Mouse (Mus musculus): ENCODE measurements around the gene Ntrk1. TPM values are rescaled to one million over a fixed set of nuclear protein-coding genes. Genes with fewer than 3 reads are reported as not detected.

Ntrk1 gene
- total and polyA plus RNA-seq, 3 experiments = 0.47 to 1.6 (median 0.55) TPM

- Histone ChIP-seq H3K4me3 (replicated peaks in 1 of 3; ENCODE audit: low read depth in 2 of 3, low read length in 2 of 3, poor library complexity in 1 of 3) (no peak overlapping the region), H3K9me3 (replicated peaks; ENCODE audit: low read length) (no peaks in the 10 kb centered on the region), H3K79me2 (replicated peaks; ENCODE audit: control insufficient read depth, extremely low read depth, insufficient read depth, poor library complexity, severe bottlenecking) (no peaks in the 10 kb centered on the region), H3K4me2 (ENCODE audit: insufficient read depth, low read depth, poor library complexity, severe bottlenecking) (no peak overlapping the region), H3K27me3 (replicated peaks) (peaks cover 30% of the 10 kb centered on the region), H3K36me3 (replicated peaks in 1 of 2; ENCODE audit: control insufficient read depth in 1 of 2, insufficient read depth in 1 of 2, low read length in 1 of 2) (no peaks in the 10 kb centered on the region), H3K4me1 (ENCODE audit: control insufficient read depth in 1 of 2, insufficient read depth in 2 of 2) (peaks cover 8 to 35% of the 10 kb centered on the region in 2 experiments), H3K27ac (ENCODE audit: insufficient read depth, low read depth) (no peak overlapping the region), H3K9ac (ENCODE audit: insufficient read depth, low read depth) (no peak overlapping the region)
- TF ChIP-seq TCF12 (IDR thresholded peaks at IDR 0.05; ENCODE audit: low read depth, low read length) (no peak), E2F4 (IDR thresholded peaks at IDR 0.05; ENCODE audit: insufficient replicate concordance, low read depth, low read length) (no peak), RAD21 (IDR thresholded peaks at IDR 0.05; ENCODE audit: low read depth, low read length) (no peak), CHD1 (IDR thresholded peaks at IDR 0.05; ENCODE audit: low read depth, low read length) (no peak), BHLHE40 (IDR thresholded peaks at IDR 0.05; ENCODE audit: low read depth, low read length) (no peak), MAFK (IDR thresholded peaks at IDR 0.05; ENCODE audit: insufficient replicate concordance, low read length) (no peak), RCOR1 (conservative IDR thresholded peaks at IDR 0.05; ENCODE audit: low read depth, low read length) (no peak), MAX (IDR thresholded peaks at IDR 0.05; ENCODE audit: low read length) (no peak), ZMIZ1 (IDR thresholded peaks at IDR 0.05; ENCODE audit: low read depth, low read length) (no peak), MXI1 (IDR thresholded peaks at IDR 0.05; ENCODE audit: low read depth, low read length) (no peak)
- DNase-seq (ENCODE audit: extremely low read depth) = no peak
- in situ Hi-C loops (cut with MboI; ENCODE audit: low pct_ligation_motif_present, low pct_unique_long_range_greater_than_20kb, low sequenced_read_pairs) = no loop called here
- dilution Hi-C loops (cut with MboI; ENCODE audit: extremely low pct_ligation_motif_present, extremely low pct_unique_long_range_greater_than_20kb, low sequenced_read_pairs) = no loop called here
These were observed 28.7 kb downstream of the Ntrk1 start for GRCm38 (mm10) chr3:87766284-87766667.

GRCm38 (mm10) chr3:87765631-87766283 lies 29.2 kb downstream of the Ntrk1 start:
- in situ Hi-C loops (cut with MboI; ENCODE audit: low pct_ligation_motif_present, low pct_unique_long_range_greater_than_20kb, low sequenced_read_pairs) = no loop called here
- H3K9ac ChIP-seq (ENCODE audit: insufficient read depth, low read depth) = no peak overlapping the region
- no peak for DNase-seq (ENCODE audit: extremely low read depth)
- H3K27ac ChIP-seq (ENCODE audit: insufficient read depth, low read depth) = no peak overlapping the region
- H3K4me3 ChIP-seq (replicated peaks in 1 of 3; ENCODE audit: low read depth in 2 of 3, low read length in 2 of 3, poor library complexity in 1 of 3) = no peak overlapping the region
- H3K9me3 ChIP-seq (replicated peaks; ENCODE audit: low read length) = no peaks in the 10 kb centered on the region
- H3K27me3 ChIP-seq (replicated peaks) = peaks cover 26% of the 10 kb centered on the region
- no peak overlapping the region for H3K4me2 ChIP-seq (ENCODE audit: insufficient read depth, low read depth, poor library complexity, severe bottlenecking)
- no peaks in the 10 kb centered on the region for H3K36me3 ChIP-seq (replicated peaks in 1 of 2; ENCODE audit: control insufficient read depth in 1 of 2, insufficient read depth in 1 of 2, low read length in 1 of 2)
- dilution Hi-C loops (cut with MboI; ENCODE audit: extremely low pct_ligation_motif_present, extremely low pct_unique_long_range_greater_than_20kb, low sequenced_read_pairs) = no loop called here
- peaks cover 8 to 33% of the 10 kb centered on the region in 2 experiments for H3K4me1 ChIP-seq (ENCODE audit: control insufficient read depth in 1 of 2, insufficient read depth in 2 of 2)
- TF ChIP-seq ZKSCAN1 (IDR thresholded peaks at IDR 0.05; ENCODE audit: borderline replicate concordance, low read depth, low read length) (no peak), MAZ (IDR thresholded peaks at IDR 0.05; ENCODE audit: low read depth, low read length) (no peak), IRF4 (IDR thresholded peaks at IDR 0.05; ENCODE audit: low read depth, low read length) (no peak), PAX5 (IDR thresholded peaks at IDR 0.05; ENCODE audit: low read length) (no peak), RCOR1 (conservative IDR thresholded peaks at IDR 0.05; ENCODE audit: low read depth, low read length) (no peak), RAD21 (IDR thresholded peaks at IDR 0.05; ENCODE audit: low read depth, low read length) (no peak), MAFK (IDR thresholded peaks at IDR 0.05; ENCODE audit: insufficient replicate concordance, low read length) (no peak), SMC3 (IDR thresholded peaks at IDR 0.05; ENCODE audit: low read depth, low read length) (no peak), USF1 (IDR thresholded peaks at IDR 0.05; ENCODE audit: low read depth, low read length) (no peak)
- no peaks in the 10 kb centered on the region for H3K79me2 ChIP-seq (replicated peaks; ENCODE audit: control insufficient read depth, extremely low read depth, insufficient read depth, poor library complexity, severe bottlenecking)
